Mouse (Mus musculus) G1E (cell line): ENCODE measurements around the gene Phyh.

ENCODE experiments used
- CTCF ChIP-seq: IDR thresholded peaks from 2 replicates; pipeline ENCODE4 v1.5.1; 2012; ENCODE audit warnings: low read depth, low read length, inconsistent platforms, mixed read lengths
- GATA1 ChIP-seq: IDR thresholded peaks from 2 replicates; pipeline ENCODE4 v1.6.1; 2012; ENCODE audit warnings: borderline replicate concordance, low read length, inconsistent platforms, mixed read lengths
- POLR2AphosphoS5 ChIP-seq: IDR thresholded peaks from 2 replicates; pipeline ENCODE4 v1.6.1; 2012; ENCODE audit warnings: low read depth, low read length, inconsistent platforms; ENCODE audit not compliant: insufficient replicate concordance

- no peak for TF ChIP-seq CTCF
- TF ChIP-seq POLR2AphosphoS5 = no peak
- TF ChIP-seq GATA1 = no peak
Measured at GRCm38 (mm10) chr2:4909909-4910308, 8.9 kb upstream of the Phyh start.
